Mouse (Mus musculus): ENCODE data around the gene Bpifa3.
"Not testable (repeated sequence)": the region's sequence is repeated elsewhere in the genome, so short reads cannot be mapped to it uniquely, and the experiment has no call there.

- not testable (repeated sequence) for TF ChIP-seq CTCF (IDR thresholded peaks at IDR 0.05; ENCODE audit: low read depth); EP300 (optimal IDR thresholded peaks at IDR 0.05)
These were observed 51.8 kb downstream of the Bpifa3 start for GRCm38 (mm10) chr2:154181900-154182299.
